Mouse (Mus musculus) limb, embryonic 11.5 days (tissue): Measurements from ENCODE around the gene Gnat3. TPM values are rescaled to one million over a fixed set of nuclear protein-coding genes. Genes with fewer than 3 reads are reported as not detected.

Source experiments
- ATAC-seq: fragments of 200-750 bp; cut with Nextera tagmentation; 2 replicates; pipeline ENCODE4 v1.8.0; 2017; ENCODE audit warnings: low read depth; ENCODE audit not compliant: insufficient number of reproducible peaks, low FRiP score, low TSS enrichment
- DNase-seq: peaks from one replicate; pipeline ENCODE4 v3.0.0-alpha.2; 2015; ENCODE audit warnings: low spot score
- H3K27ac ChIP-seq: fragments of 300-500 bp; sonication (generic); replicated peaks from 2 replicates; pipeline ENCODE4 v1.5.1; 2014; ENCODE audit warnings: low read depth, mild to moderate bottlenecking, low read length
- H3K27me3 ChIP-seq: fragments of 300-500 bp; sonication (generic); 2 replicates; pipeline ENCODE4 v1.6.1; 2014; ENCODE audit warnings: mild to moderate bottlenecking, low read length, mixed read lengths; ENCODE audit not compliant: control insufficient read depth, insufficient read depth
- H3K36me3 ChIP-seq: fragments of 300-500 bp; sonication (generic); 2 replicates; pipeline ENCODE4 v1.6.1; 2014; ENCODE audit warnings: mild to moderate bottlenecking, low read length, moderate library complexity, mixed read lengths; ENCODE audit not compliant: control insufficient read depth, insufficient read depth
- H3K4me1 ChIP-seq: fragments of 300-500 bp; sonication (generic); 2 replicates; pipeline ENCODE4 v1.6.1; 2014; ENCODE audit warnings: low read length, mixed read lengths; ENCODE audit not compliant: control insufficient read depth, insufficient read depth
- H3K4me2 ChIP-seq: fragments of 300-500 bp; sonication (generic); 2 replicates; pipeline ENCODE4 v1.6.1; 2014; ENCODE audit warnings: low read depth, mild to moderate bottlenecking, moderate library complexity; ENCODE audit not compliant: severe bottlenecking
- H3K4me3 ChIP-seq: fragments of 300-500 bp; sonication (generic); 2 replicates; pipeline ENCODE4 v1.5.1; 2014; ENCODE audit warnings: low read depth, low read length
- H3K9ac ChIP-seq: fragments of 300-500 bp; sonication (generic); 2 replicates; pipeline ENCODE4 v1.6.1; 2014; ENCODE audit warnings: mild to moderate bottlenecking, low read length
- H3K9me3 ChIP-seq: fragments of 300-500 bp; sonication (generic); 2 replicates; pipeline ENCODE4 v1.6.1; 2016; ENCODE audit warnings: low read length; ENCODE audit not compliant: control insufficient read depth
- WGBS: fragments of 180-500 bp; shearing (Covaris S2); extraction: QIAGEN DNeasy Blood & Tissue Kit; methylation state at CpG from one replicate; pipeline ENCODE4 v1.1.7; 2014; 5-methylcytosine and 5-hydroxymethylcytosine counted together
- polyA plus RNA-seq: library from polyadenylated mRNA; unstranded; fragments of >200 nt; fragmentation: Nextera tagmentation; extraction: Ambion mirVana; gene quantifications from 2 replicates; pipeline ENCODE4 v1.2.1, GENCODE M21; 2014

The Gnat3 gene
- polyA plus RNA-seq, 1 experiment from 2014 or later, result not detected

DNA sequence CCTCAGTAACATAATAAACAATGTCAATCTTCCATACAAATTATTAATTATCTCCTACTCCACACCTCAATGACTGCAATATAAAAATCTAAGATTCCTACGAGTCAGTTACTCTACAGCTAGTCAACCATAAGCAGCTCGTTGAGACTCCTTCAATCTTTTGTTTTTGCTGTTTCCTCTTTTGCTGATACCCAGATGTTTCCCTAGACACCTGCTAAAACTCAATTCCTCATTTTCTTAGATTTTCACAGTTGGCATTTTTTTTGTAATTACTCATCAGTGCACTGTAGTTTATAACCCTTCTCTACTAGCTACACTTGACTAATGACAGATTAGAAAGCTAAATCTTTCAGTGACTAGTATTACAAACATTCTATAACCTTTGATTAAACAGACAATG lies 50.8 kb downstream of the Gnat3 start:
- 74% methylated on average over 2 of the region's 2 CpGs for WGBS
- no peaks in the 10 kb centered on the region for H3K27me3 ChIP-seq
- no peaks in the 10 kb centered on the region for H3K4me1 ChIP-seq
- no peak overlapping the region for H3K9ac ChIP-seq
- ATAC-seq (no peak), DNase-seq (no peak)
- no peaks in the 10 kb centered on the region for H3K9me3 ChIP-seq
- H3K4me2 ChIP-seq, result no peak overlapping the region
- H3K36me3 ChIP-seq, result no peaks in the 10 kb centered on the region
- H3K4me3 ChIP-seq, result no peak overlapping the region
- no peak overlapping the region for H3K27ac ChIP-seq

DNA sequence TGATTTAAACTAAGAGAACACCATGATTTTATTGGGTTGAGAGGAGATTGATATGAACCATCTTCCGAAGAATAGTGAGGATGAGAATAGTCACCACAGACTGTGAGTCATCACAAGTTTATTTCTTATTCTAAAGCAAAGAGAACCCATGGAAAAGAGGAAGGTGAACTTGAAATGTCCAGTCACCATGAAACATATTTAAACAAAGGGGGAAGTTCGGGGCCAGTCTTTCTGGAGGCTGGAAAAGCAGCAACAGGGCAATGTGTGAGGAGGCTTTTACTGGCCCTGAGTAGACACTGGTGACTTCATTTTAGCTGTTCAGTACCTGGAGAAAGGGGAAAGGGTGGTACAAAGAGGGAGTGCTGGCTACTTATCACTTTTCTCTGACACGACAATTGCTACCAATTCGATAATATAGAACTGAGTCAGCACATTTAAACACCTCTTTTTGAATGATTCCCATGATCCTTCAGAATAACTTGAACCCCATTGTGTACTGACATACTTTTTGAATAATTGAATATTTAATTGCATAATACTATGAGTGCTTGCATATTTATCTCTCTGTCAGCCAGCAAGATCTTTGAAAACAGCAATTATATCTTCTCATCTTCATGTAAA lies 52.0 kb downstream of the Gnat3 start:
- no peaks in the 10 kb centered on the region for H3K4me1 ChIP-seq
- H3K4me2 ChIP-seq, result no peak overlapping the region
- no peak overlapping the region for H3K9ac ChIP-seq
- WGBS, result 96% methylated on average over 4 of the region's 4 CpGs
- no peaks in the 10 kb centered on the region for H3K9me3 ChIP-seq
- no peaks in the 10 kb centered on the region for H3K36me3 ChIP-seq
- no peak for ATAC-seq
- no peak overlapping the region for H3K4me3 ChIP-seq
- H3K27me3 ChIP-seq, result no peaks in the 10 kb centered on the region
- H3K27ac ChIP-seq, result no peak overlapping the region
- no peak for DNase-seq

DNA sequence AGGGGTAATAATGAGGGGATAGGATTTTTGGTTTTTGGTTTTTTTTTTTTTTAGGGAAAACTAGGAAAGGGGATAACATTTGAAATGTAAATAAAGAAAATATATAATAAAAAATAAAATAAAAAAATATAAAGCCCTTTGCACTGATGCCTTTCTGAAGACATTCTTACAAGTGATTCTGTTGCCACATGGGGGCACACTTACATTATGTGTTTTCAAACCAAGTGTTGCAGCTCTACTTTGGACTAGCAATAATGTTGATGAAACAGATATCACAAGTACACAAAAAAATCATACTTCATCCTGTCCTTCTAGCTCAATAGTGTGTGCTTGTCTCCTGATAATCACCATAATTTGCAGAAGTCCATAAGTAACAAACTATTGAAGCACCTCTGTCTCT lies 61.0 kb downstream of the Gnat3 start:
- Histone ChIP-seq H3K36me3 (no peaks in the 10 kb centered on the region), H3K9me3 (no peaks in the 10 kb centered on the region), H3K27me3 (no peaks in the 10 kb centered on the region), H3K27ac (no peak overlapping the region), H3K4me2 (no peak overlapping the region), H3K4me1 (no peaks in the 10 kb centered on the region), H3K9ac (no peak overlapping the region), H3K4me3 (no peak overlapping the region)
- no peak for ATAC-seq
- DNase-seq, result no peak

DNA sequence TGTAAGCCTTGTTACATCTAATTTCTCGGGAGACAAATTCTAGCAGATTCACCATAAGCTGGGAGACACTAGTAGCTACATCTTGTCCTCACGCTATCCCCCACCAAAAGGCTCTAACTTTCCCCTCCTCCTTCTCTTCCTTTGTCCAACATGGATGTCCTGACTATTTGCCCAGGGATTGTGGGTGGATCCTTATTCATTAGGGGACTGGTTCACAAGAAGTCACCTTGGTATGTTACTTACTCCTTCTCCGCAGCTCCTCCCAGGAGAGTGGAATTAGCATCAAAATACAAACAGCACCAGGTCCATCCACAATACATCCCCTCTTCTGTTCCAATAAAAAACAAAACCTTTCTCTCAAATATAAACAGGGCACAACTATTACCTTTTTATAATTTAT lies 65.2 kb downstream of the Gnat3 start:
- Histone ChIP-seq H3K4me3 (no peak overlapping the region), H3K4me2 (no peak overlapping the region), H3K9me3 (no peaks in the 10 kb centered on the region), H3K4me1 (no peaks in the 10 kb centered on the region), H3K27ac (no peak overlapping the region), H3K27me3 (no peaks in the 10 kb centered on the region), H3K36me3 (no peaks in the 10 kb centered on the region), H3K9ac (no peak overlapping the region)
- WGBS, result 91% methylated on average over 3 of the region's 3 CpGs
- ATAC-seq (no peak), DNase-seq (no peak)

DNA sequence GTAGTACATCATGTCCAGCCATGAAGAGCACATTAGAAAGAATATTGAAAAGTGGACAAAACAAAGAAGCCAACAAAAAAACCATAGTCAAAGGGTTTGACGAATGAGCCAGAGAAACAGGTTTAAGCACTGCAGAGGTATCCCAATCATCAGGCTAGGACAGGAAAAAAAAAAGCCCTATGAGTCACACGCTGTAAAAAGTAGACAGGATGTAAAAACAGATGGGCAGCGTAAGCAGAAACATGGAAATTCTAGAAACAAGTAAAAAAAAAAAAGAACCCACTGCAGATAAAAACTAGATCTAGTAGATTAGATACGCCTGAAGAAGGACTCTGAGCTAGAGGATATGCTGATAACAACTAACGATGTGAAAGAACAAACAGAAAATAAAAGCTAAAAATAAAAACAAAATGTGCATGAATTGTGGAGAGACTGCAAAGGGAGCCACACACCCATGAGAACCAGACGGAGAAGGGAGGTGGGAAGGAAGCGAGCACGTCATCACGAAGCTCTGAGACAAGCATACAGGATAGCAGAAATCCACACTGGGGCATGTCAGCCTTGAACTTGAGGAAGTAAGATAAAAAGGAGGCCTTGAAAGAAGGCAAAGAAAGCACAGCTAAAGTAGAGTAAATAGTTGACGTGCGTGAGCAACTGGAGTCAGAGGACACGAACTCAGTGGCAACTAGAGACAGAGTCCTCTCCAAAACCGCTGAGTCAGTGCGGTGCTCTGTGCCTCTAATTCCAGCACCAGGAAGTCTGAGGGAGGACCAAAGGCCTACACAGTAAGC lies 73.7 kb downstream of the Gnat3 start:
- ATAC-seq (no peak), DNase-seq (no peak)
- H3K4me1 ChIP-seq, result no peaks in the 10 kb centered on the region
- no peak overlapping the region for H3K27ac ChIP-seq
- no peaks in the 10 kb centered on the region for H3K27me3 ChIP-seq
- H3K4me2 ChIP-seq, result no peak overlapping the region
- no peak overlapping the region for H3K9ac ChIP-seq
- 84% methylated on average over 14 of the region's 14 CpGs for WGBS
- no peaks in the 10 kb centered on the region; the same call in 1 of the 2 replicates for H3K9me3 ChIP-seq
- no peak overlapping the region for H3K4me3 ChIP-seq
- H3K36me3 ChIP-seq, result no peaks in the 10 kb centered on the region

DNA sequence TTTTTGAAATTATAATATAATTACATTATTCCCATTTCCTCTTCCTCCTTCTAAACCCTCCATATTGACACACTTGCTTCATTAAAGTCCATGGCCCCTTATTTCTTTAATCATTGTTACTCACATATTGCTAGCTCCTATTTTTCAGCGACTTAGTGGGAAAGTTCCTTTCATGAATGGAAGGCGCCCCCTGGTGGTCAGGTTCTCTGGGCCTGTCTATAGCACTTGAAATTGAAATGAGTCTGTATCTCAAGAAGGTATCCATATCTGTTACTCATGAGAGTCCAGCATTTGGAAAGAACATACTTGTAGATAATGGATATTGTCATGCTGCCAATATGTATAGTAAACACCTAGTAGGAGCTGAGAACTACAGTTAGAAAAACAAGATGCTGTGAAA lies 80.7 kb downstream of the Gnat3 start:
- no peak overlapping the region for H3K4me2 ChIP-seq
- no peak overlapping the region for H3K4me3 ChIP-seq
- WGBS, result 3% methylated on average over 2 of the region's 2 CpGs
- DNase-seq (peak; percentile 85), ATAC-seq (no peak)
- H3K9me3 ChIP-seq, result no peaks in the 10 kb centered on the region
- no peaks in the 10 kb centered on the region for H3K36me3 ChIP-seq
- no peak overlapping the region for H3K9ac ChIP-seq
- no peaks in the 10 kb centered on the region for H3K4me1 ChIP-seq
- H3K27ac ChIP-seq, result no peak overlapping the region
- no peaks in the 10 kb centered on the region for H3K27me3 ChIP-seq

DNA sequence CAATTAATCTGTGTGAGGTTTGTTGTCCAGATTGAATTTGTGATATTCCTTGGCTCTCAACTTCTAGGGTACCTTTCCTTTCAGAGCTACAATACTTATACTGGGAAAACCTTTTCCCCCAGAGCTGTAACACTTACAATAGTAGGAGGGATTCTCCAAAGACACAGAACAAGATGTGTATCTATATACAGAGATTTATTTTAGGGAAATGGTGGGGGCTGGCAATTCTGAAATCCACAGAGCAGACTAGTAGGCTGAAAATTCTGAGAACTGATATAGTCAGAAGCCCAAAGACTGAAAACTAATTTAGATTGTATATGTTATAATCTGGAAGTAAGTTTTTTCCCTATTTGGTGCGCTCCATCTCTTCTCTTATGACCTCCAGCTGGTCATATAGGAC lies 86.5 kb downstream of the Gnat3 start:
- Histone ChIP-seq H3K4me1 (no peaks in the 10 kb centered on the region), H3K27me3 (no peaks in the 10 kb centered on the region), H3K4me3 (no peak overlapping the region), H3K9ac (no peak overlapping the region), H3K9me3 (no peaks in the 10 kb centered on the region), H3K36me3 (no peaks in the 10 kb centered on the region), H3K4me2 (no peak overlapping the region), H3K27ac (no peak overlapping the region)
- ATAC-seq, result no peak
- WGBS, result 93% methylated on average over 1 of the region's 1 CpGs
- no peak for DNase-seq

DNA sequence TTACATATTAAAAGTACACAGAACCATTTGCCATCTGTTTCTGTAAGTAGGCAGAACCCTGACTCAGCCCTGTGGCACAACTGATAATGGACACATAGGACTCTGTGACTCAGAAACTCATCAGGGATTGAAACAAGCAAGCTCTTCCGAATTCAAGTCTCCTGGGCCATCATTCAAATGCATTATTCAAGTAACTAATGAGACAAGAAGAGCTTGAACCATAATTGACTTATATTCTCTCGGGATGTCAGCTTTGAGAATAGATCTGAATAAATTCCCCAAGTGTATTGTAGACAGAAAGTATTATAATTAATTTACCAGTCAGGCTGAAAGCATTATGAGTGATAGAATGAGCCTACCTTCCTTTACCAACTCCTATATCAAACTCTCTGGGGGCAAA lies 93.0 kb downstream of the Gnat3 start:
- Histone ChIP-seq H3K9ac (no peak overlapping the region), H3K4me3 (no peak overlapping the region), H3K36me3 (no peaks in the 10 kb centered on the region), H3K4me1 (no peaks in the 10 kb centered on the region), H3K9me3 (no peaks in the 10 kb centered on the region), H3K27me3 (no peaks in the 10 kb centered on the region), H3K27ac (no peak overlapping the region), H3K4me2 (no peak overlapping the region)
- no peak for DNase-seq
- WGBS, result 82% methylated on average over 2 of the region's 2 CpGs
- no peak for ATAC-seq
